Mouse (Mus musculus) kidney, postnatal 4 days (tissue): ENCODE measurements around the gene Ube2v1.

Experiments
- DNase-seq, 2 experiments: peaks; one replicate each; pipeline ENCODE4 v3.0.0; 2021; ENCODE audit warnings: mixed read lengths in 2 of 2

Ube2v1 gene

GRCm38 (mm10) chr2:167588774-167589577 is 42.9 kb downstream of the Ube2v1 start:
- peak; percentile 53 to 69 for DNase-seq

GRCm38 (mm10) chr2:167586976-167587375 is 44.9 kb downstream of the Ube2v1 start:
- peak; percentile 48 to 55 for DNase-seq

- DNase-seq: peak; percentile 65 to 79
These were observed 45.9 kb downstream of the Ube2v1 start for GRCm38 (mm10) chr2:167586041-167586440.

GRCm38 (mm10) chr2:167585273-167585672 is 46.6 kb downstream of the Ube2v1 start:
- DNase-seq: no peak

- DNase-seq: peak; percentile 55 to 73
These were observed 48.5 kb downstream of the Ube2v1 start for GRCm38 (mm10) chr2:167583161-167583952.

GRCm38 (mm10) chr2:167578521-167578920 is 53.4 kb downstream of the Ube2v1 start:
- DNase-seq: no peak

GRCm38 (mm10) chr2:167577186-167577785 is 54.6 kb downstream of the Ube2v1 start:
- DNase-seq: no peak

- DNase-seq: no peak
These were observed 55.7 kb downstream of the Ube2v1 start for GRCm38 (mm10) chr2:167576121-167576620.

GRCm38 (mm10) chr2:167575581-167575980 is 56.3 kb downstream of the Ube2v1 start:
- no peak for DNase-seq

- no peak for DNase-seq
These were observed 57.1 kb downstream of the Ube2v1 start for GRCm38 (mm10) chr2:167574814-167575213.

GRCm38 (mm10) chr2:167571442-167572220 is 60.3 kb downstream of the Ube2v1 start:
- DNase-seq: no peak

GRCm38 (mm10) chr2:167570815-167571214 is 61.1 kb downstream of the Ube2v1 start:
- DNase-seq: no peak

- peak; percentile 44 to 60 for DNase-seq
These were observed 61.8 kb downstream of the Ube2v1 start for GRCm38 (mm10) chr2:167569934-167570651.

- no peak for DNase-seq
These were observed 63.8 kb downstream of the Ube2v1 start for GRCm38 (mm10) chr2:167568112-167568511.

GRCm38 (mm10) chr2:167565682-167566081 is 66.2 kb downstream of the Ube2v1 start:
- peak; percentile 77 to 86 for DNase-seq

GRCm38 (mm10) chr2:167565312-167565656 is 66.6 kb downstream of the Ube2v1 start:
- DNase-seq: no peak

GRCm38 (mm10) chr2:167564551-167565311 is 67.2 kb downstream of the Ube2v1 start:
- no peak for DNase-seq

GRCm38 (mm10) chr2:167563703-167564102 is 68.2 kb downstream of the Ube2v1 start:
- DNase-seq: peak; percentile 26 to 42

- peak in 1 of 2 experiments; percentile 15 for DNase-seq
These were observed 68.9 kb downstream of the Ube2v1 start for GRCm38 (mm10) chr2:167563035-167563434.

GRCm38 (mm10) chr2:167562101-167562500 is 69.8 kb downstream of the Ube2v1 start:
- DNase-seq: peak; percentile 52 to 63

- DNase-seq: peak in 1 of 2 experiments; percentile 54
These were observed 72.5 kb downstream of the Ube2v1 start for GRCm38 (mm10) chr2:167559413-167559812.
